Mouse (Mus musculus): ENCODE measurements around the gene Zfp943.

DNA sequence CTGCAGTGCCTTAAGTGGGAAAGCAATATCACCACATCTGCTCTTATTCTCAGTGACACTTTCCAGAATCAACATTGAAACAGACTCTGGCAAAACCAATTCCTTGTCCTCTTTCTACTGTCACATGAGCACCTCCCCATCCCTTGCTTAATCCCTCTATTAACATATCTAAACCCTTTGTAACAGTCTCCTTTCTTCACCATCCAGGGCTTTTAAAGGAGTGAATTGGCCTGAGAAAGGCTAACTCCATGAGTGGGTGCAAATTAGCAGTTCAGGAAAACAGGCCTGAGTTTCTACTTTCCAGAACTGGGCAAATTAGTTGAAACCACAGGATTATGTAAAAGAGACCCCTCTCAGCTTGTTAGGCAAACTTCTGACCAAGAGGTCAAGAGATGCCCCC, 156.4 kb downstream of the Zfp943 start:
- TF ChIP-seq CTCF (IDR thresholded peaks at IDR 0.05; ENCODE audit: insufficient read depth, low read length) (no peak), POLR2A (IDR thresholded peaks at IDR 0.05; ENCODE audit: borderline replicate concordance, extremely low read depth, low read depth, low read length) (no peak)
